Mouse (Mus musculus): Measurements from ENCODE around the gene Chmp1a. TPM values are rescaled to one million over a fixed set of nuclear protein-coding genes. Genes with fewer than 3 reads are reported as not detected.

Chmp1a gene
- total and polyA plus RNA-seq, 2 experiments from 2014 or later: 94.3 to 131 TPM

DNA sequence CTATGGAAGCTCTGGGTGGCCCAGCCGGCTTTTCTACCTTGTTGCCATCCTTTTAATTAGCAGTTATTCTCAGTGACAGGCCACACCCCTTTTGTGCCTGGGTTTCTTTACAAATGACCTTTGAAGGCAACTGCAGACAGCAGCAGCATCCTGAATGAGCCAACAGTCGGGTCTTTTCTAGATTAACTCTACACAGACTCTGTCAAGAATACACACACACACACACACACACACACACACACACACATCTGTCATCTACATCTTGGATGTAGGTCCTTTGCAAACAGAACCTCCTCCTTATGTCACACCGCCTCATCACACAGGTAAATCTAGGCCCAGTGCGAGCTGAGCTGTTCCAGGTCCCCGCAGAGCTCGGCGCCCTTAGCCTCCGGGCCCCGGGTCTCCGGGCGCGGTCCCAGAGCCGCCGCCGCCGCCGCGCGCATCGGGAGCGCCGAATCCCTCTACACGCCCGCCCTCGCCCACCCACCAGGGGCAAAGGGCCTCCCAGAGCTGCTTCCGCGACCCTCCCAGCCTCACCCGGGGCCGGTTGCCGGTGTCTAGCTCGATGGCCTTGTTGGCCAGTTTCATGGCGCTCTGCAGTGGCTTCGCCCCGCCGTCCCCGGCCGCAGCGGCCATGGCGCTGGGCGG lies 41.0 kb upstream of the Chmp1a start:
- Histone ChIP-seq H3K9me3 (replicated peaks; ENCODE audit: control insufficient read depth, low read length) (no peaks in the 10 kb centered on the region), H3K4me2 (ENCODE audit: low read depth, low read length) (peak overlapping the region; percentile 98), H3K27me3 (ENCODE audit: control insufficient read depth, insufficient read depth, low read length) (no peaks in the 10 kb centered on the region), H3K4me1 (ENCODE audit: control insufficient read depth, insufficient read depth) (peaks cover 17% of the 10 kb centered on the region), H3K36me3 (replicated peaks; ENCODE audit: control insufficient read depth, insufficient read depth, low read length) (peaks cover 54% of the 10 kb centered on the region), H3K4me3 (ENCODE audit: low read depth, low read length) (peak overlapping the region; percentile 86), H3K27ac (ENCODE audit: low read depth) (peak overlapping the region; percentile 90), H3K9ac (replicated peaks; ENCODE audit: low read depth, low read length) (peak overlapping the region; percentile 79)
- WGBS: under 1% methylated on average over 37 of the region's 40 CpGs
- peak; percentile 40 for DNase-seq (ENCODE audit: low spot score)
- TF ChIP-seq CTCF (IDR thresholded peaks at IDR 0.05; ENCODE audit: low read depth) (no peak), EP300 (IDR thresholded peaks at IDR 0.05; ENCODE audit: low read depth) (no peak)
- peak; percentile 0; the same call in 1 of the 2 replicates for ATAC-seq (ENCODE audit: insufficient read depth, low read depth)

DNA sequence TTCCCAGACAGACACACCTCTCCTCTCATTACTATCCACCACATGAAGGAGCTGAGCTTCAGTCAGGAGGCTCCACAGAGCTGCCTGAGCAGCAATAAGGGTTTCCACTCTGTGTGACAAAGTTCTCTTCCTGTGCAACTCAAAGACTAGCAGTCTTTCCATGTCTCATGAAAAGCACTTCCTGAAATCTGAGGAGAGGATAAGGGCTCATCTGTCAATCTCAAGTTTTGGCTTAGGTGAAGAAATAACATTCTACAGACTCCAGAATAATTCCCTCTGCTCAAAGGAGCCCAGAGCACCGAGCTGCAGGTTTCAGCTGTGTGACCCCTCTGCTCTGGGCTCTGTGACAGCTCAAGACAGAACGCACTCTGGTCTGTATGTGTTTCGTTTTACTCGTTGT lies 40.4 kb upstream of the Chmp1a start:
- Histone ChIP-seq H3K4me3 (ENCODE audit: low read depth, low read length) (peak overlapping the region; percentile 86), H3K27me3 (ENCODE audit: control insufficient read depth, insufficient read depth, low read length) (no peaks in the 10 kb centered on the region), H3K36me3 (replicated peaks; ENCODE audit: control insufficient read depth, insufficient read depth, low read length) (peaks cover 56% of the 10 kb centered on the region), H3K4me1 (ENCODE audit: control insufficient read depth, insufficient read depth) (peaks cover 17% of the 10 kb centered on the region), H3K9me3 (replicated peaks; ENCODE audit: control insufficient read depth, low read length) (no peaks in the 10 kb centered on the region), H3K27ac (ENCODE audit: low read depth) (no peak overlapping the region), H3K4me2 (ENCODE audit: low read depth, low read length) (peak overlapping the region; percentile 98), H3K9ac (replicated peaks; ENCODE audit: low read depth, low read length) (peak overlapping the region; percentile 79; the same call in 1 of the 2 replicates)
- ATAC-seq (ENCODE audit: insufficient read depth, low read depth): no peak
- WGBS: 34% methylated on average over 4 of the region's 4 CpGs
- no peak for TF ChIP-seq CTCF (IDR thresholded peaks at IDR 0.05; ENCODE audit: low read depth)
- DNase-seq (ENCODE audit: low spot score): no peak

DNA sequence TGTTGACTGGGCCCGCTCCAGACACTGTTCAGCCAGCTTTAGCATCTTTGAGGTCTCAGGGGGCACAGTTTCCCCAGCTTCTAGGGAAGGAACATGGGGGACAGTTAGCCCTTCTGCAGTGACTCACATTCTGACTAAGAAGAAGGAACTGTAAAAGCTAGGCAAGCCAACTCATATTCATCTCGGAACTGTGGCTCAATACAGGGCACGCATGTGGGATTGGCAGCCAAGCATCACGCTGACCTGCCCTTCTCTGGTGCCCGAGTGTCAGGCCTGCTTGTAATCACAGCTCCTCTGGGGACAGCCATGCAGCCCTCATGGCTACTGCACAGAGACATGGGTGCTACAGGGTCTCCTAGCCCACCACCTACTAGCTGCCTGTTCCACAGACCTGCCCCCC lies 38.4 kb upstream of the Chmp1a start:
- peaks cover 59% of the 10 kb centered on the region for H3K36me3 ChIP-seq (replicated peaks; ENCODE audit: control insufficient read depth, insufficient read depth, low read length)
- ATAC-seq (ENCODE audit: insufficient read depth, low read depth): no peak
- no peak for TF ChIP-seq EP300 (IDR thresholded peaks at IDR 0.05; ENCODE audit: low read depth)
- no peak for TF ChIP-seq CTCF (IDR thresholded peaks at IDR 0.05; ENCODE audit: low read depth)
- H3K4me1 ChIP-seq (ENCODE audit: control insufficient read depth, insufficient read depth): peaks cover 13% of the 10 kb centered on the region
- no peak overlapping the region for H3K9ac ChIP-seq (replicated peaks; ENCODE audit: low read depth, low read length)
- H3K27me3 ChIP-seq (ENCODE audit: control insufficient read depth, insufficient read depth, low read length): no peaks in the 10 kb centered on the region
- DNase-seq (ENCODE audit: low spot score): no peak
- no peak overlapping the region for H3K27ac ChIP-seq (ENCODE audit: low read depth)
- WGBS: 90% methylated on average over 5 of the region's 5 CpGs
- H3K9me3 ChIP-seq (replicated peaks; ENCODE audit: control insufficient read depth, low read length): no peaks in the 10 kb centered on the region
- no peak overlapping the region for H3K4me3 ChIP-seq (ENCODE audit: low read depth, low read length)
- no peak overlapping the region for H3K4me2 ChIP-seq (ENCODE audit: low read depth, low read length)

DNA sequence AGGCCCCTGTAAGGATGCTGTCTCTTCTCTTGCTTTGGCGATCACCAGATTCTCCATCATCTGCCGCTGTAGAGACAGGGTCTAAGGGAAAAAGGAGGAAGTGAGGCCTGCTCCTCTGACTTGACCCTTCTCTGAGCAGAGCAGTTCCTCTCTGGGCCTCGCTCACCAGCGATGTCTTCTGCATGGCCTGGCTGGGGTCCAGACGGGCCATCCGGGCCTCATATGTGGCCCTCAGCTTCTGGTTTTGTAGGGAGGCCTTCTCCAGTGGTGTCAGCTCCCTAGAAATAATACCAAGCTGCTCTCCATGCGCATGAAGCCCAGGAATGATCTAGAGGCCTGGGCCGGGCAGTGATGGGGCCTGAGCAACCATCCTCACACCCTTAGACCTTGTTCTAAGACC lies 36.0 kb upstream of the Chmp1a start:
- Histone ChIP-seq H3K27me3 (ENCODE audit: control insufficient read depth, insufficient read depth, low read length) (no peaks in the 10 kb centered on the region), H3K9ac (replicated peaks; ENCODE audit: low read depth, low read length) (no peak overlapping the region), H3K4me3 (ENCODE audit: low read depth, low read length) (no peak overlapping the region), H3K36me3 (replicated peaks; ENCODE audit: control insufficient read depth, insufficient read depth, low read length) (peaks cover 81% of the 10 kb centered on the region), H3K4me1 (ENCODE audit: control insufficient read depth, insufficient read depth) (peaks cover 3% of the 10 kb centered on the region; the same call in 1 of the 2 replicates), H3K27ac (ENCODE audit: low read depth) (no peak overlapping the region), H3K4me2 (ENCODE audit: low read depth, low read length) (no peak overlapping the region), H3K9me3 (replicated peaks; ENCODE audit: control insufficient read depth, low read length) (no peaks in the 10 kb centered on the region)
- DNase-seq (ENCODE audit: low spot score): no peak
- 86% methylated on average over 8 of the region's 8 CpGs for WGBS
- TF ChIP-seq CTCF (IDR thresholded peaks at IDR 0.05; ENCODE audit: low read depth) (no peak), EP300 (IDR thresholded peaks at IDR 0.05; ENCODE audit: low read depth) (no peak)
- no peak for ATAC-seq (ENCODE audit: insufficient read depth, low read depth)

DNA sequence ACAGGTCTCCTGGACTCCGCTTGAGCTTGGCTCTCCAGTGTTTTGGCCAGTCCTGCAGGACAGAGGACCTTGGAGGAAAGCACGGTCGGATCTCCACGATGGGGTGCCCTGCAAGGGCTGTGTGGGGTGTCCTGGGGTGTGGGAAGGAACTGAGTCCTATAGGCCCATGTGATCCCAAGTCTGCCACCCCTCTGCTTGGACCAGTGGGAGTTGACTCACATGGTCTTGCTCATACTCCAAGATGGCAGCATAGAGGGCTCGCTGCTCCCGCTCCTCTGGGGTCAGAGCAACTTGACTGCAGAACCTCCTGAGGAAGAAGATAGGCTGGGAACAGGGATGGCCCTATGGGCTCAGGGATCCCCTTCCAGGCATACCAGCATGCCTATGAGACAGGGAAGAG lies 35.2 kb upstream of the Chmp1a start:
- Histone ChIP-seq H3K27me3 (ENCODE audit: control insufficient read depth, insufficient read depth, low read length) (no peaks in the 10 kb centered on the region), H3K27ac (ENCODE audit: low read depth) (no peak overlapping the region), H3K4me2 (ENCODE audit: low read depth, low read length) (no peak overlapping the region), H3K4me1 (ENCODE audit: control insufficient read depth, insufficient read depth) (no peaks in the 10 kb centered on the region), H3K9me3 (replicated peaks; ENCODE audit: control insufficient read depth, low read length) (no peaks in the 10 kb centered on the region), H3K9ac (replicated peaks; ENCODE audit: low read depth, low read length) (no peak overlapping the region), H3K36me3 (replicated peaks; ENCODE audit: control insufficient read depth, insufficient read depth, low read length) (peaks cover 89% of the 10 kb centered on the region), H3K4me3 (ENCODE audit: low read depth, low read length) (no peak overlapping the region)
- ATAC-seq (ENCODE audit: insufficient read depth, low read depth) (no peak), DNase-seq (ENCODE audit: low spot score) (no peak)
- 91% methylated on average over 6 of the region's 6 CpGs for WGBS
- TF ChIP-seq EP300 (IDR thresholded peaks at IDR 0.05; ENCODE audit: low read depth) (no peak), CTCF (IDR thresholded peaks at IDR 0.05; ENCODE audit: low read depth) (no peak)

DNA sequence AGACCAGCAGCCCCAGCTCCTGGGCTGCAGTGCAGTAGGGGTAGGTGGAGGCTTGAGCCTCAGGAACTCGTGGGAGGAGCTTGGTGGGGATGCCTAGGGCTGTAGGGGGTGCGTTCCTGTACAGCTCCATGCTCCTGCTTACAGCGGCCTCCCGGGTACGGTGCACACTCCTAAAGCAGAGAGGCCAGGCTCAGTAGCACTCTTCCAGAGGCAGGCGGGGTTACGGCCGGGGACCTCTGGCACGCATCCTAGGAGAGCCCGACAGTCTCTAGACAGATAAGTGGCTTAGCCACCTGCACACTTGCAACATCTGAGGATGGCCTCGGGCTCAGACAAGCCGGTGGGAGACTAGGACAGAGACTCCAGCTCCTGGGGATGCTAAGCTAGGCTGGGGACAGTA lies 33.0 kb upstream of the Chmp1a start:
- Histone ChIP-seq H3K4me2 (ENCODE audit: low read depth, low read length) (no peak overlapping the region), H3K9ac (replicated peaks; ENCODE audit: low read depth, low read length) (no peak overlapping the region), H3K27ac (ENCODE audit: low read depth) (no peak overlapping the region), H3K27me3 (ENCODE audit: control insufficient read depth, insufficient read depth, low read length) (no peaks in the 10 kb centered on the region), H3K4me3 (ENCODE audit: low read depth, low read length) (no peak overlapping the region), H3K4me1 (ENCODE audit: control insufficient read depth, insufficient read depth) (no peaks in the 10 kb centered on the region), H3K9me3 (replicated peaks; ENCODE audit: control insufficient read depth, low read length) (no peaks in the 10 kb centered on the region), H3K36me3 (replicated peaks; ENCODE audit: control insufficient read depth, insufficient read depth, low read length) (peaks cover 83% of the 10 kb centered on the region)
- TF ChIP-seq CTCF (IDR thresholded peaks at IDR 0.05; ENCODE audit: low read depth) (no peak), EP300 (IDR thresholded peaks at IDR 0.05; ENCODE audit: low read depth) (no peak)
- no peak for ATAC-seq (ENCODE audit: insufficient read depth, low read depth)
- WGBS: 72% methylated on average over 12 of the region's 12 CpGs
- DNase-seq (ENCODE audit: low spot score): no peak
